Mouse (Mus musculus): ENCODE measurements around the gene Col4a1. TPM values are rescaled to one million over a fixed set of nuclear protein-coding genes. Genes with fewer than 3 reads are reported as not detected.

The Col4a1 gene
- polyA plus RNA-seq, 1 experiment = 0.24 TPM

DNA sequence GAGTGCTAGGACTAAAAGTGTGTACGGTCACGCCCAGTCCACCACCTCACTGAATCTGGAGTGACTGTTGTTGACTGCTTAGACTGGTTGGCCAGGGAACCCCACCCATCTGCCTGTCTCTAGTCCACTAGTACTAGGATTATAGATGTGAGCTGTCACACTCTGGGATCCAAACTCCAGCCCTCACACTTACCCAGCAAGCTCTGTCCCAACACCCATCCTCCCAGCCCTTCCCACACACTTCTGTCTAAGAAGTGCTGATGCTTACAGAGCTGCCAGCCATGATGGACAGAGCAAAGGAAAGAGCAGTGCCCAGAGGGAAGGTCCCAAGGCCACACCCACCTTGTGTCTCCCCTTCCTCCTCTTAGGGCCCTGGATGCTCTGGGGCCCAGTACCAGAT is 127.0 kb downstream of the Col4a1 start:
- H3K9me3 ChIP-seq (ENCODE audit: control insufficient read depth, low read length) = no peaks in the 10 kb centered on the region
- H3K4me1 ChIP-seq (ENCODE audit: control insufficient read depth) = no peaks in the 10 kb centered on the region
- no peaks in the 10 kb centered on the region for H3K36me3 ChIP-seq (ENCODE audit: control insufficient read depth)
- peaks cover 12% of the 10 kb centered on the region for H3K27me3 ChIP-seq (ENCODE audit: control insufficient read depth)
- H3K4me3 ChIP-seq (replicated peaks) = no peak overlapping the region
- no peak for TF ChIP-seq GATA1 (IDR thresholded peaks at IDR 0.05; ENCODE audit: low read length)
- TF ChIP-seq TAL1 (IDR thresholded peaks at IDR 0.05; ENCODE audit: low read length) = no peak

DNA sequence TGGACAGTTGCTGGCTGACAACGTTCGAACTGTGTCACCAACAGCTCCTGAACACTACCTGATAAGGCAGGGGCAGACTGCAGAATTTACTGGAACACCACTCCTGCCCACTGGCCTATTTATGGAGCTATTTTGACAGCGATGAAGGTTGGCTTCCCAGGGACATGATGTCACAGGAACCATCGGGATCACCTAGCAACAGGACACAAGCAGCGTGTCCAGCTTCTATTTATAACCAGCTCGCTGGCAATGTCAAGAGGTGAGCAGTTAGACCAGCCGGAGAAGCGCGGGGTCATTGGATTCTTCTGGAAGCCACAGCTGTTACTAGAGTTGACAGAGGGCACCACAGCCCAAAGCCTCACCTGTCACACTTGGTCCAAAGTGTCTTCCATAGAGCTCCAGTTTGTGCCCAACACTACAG is 129.0 kb downstream of the Col4a1 start:
- Histone ChIP-seq H3K4me3 (replicated peaks) (no peak overlapping the region), H3K27me3 (ENCODE audit: control insufficient read depth) (peaks cover 11% of the 10 kb centered on the region), H3K36me3 (ENCODE audit: control insufficient read depth) (no peaks in the 10 kb centered on the region), H3K9me3 (ENCODE audit: control insufficient read depth, low read length) (no peaks in the 10 kb centered on the region), H3K4me1 (ENCODE audit: control insufficient read depth) (no peaks in the 10 kb centered on the region)
- TF ChIP-seq GATA1 (IDR thresholded peaks at IDR 0.05; ENCODE audit: low read length) (no peak), TAL1 (IDR thresholded peaks at IDR 0.05; ENCODE audit: low read length) (no peak)

DNA sequence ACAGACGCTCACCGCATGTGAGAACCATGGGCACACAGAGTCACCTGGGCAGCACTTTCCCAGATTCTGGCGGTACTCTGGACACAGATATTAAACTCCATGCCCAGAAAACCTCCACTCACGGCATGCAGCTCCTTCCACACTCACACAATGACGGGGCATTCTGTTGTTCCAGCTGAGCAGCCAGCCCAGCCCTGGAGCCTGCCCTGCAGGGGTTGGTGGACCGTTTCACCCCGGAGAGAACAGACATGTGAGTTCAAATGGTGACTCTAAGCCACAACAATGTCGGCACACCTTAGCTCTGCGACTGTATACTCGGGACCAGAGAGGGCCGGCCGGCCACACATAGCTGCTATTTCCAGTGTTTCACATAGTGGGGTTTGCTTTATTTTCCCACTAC is 130.0 kb downstream of the Col4a1 start:
- H3K9me3 ChIP-seq (ENCODE audit: control insufficient read depth, low read length) = no peaks in the 10 kb centered on the region
- H3K4me3 ChIP-seq (replicated peaks) = no peak overlapping the region
- H3K36me3 ChIP-seq (ENCODE audit: control insufficient read depth) = no peaks in the 10 kb centered on the region
- H3K27me3 ChIP-seq (ENCODE audit: control insufficient read depth) = peaks cover under 1% of the 10 kb centered on the region
- TF ChIP-seq TAL1 (IDR thresholded peaks at IDR 0.05; ENCODE audit: low read length) = no peak
- no peak for TF ChIP-seq GATA1 (IDR thresholded peaks at IDR 0.05; ENCODE audit: low read length)
- H3K4me1 ChIP-seq (ENCODE audit: control insufficient read depth) = no peaks in the 10 kb centered on the region

DNA sequence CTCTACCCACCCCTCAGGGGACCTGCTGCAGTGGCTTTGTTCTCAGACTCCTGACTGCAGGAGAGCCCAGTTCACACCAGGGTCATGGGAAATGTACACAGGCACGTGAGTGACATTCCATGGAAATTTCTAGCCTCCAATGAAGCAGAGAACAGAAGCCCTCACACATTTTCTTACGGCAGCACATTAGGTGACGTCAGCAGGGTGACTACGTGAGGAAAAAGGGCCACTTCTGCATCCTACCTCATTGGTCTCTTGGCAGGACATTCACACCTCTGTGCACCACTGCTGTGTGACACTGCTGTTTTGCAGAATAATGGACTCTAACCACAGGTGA is 130.5 kb downstream of the Col4a1 start:
- Histone ChIP-seq H3K4me3 (replicated peaks) (no peak overlapping the region), H3K36me3 (ENCODE audit: control insufficient read depth) (no peaks in the 10 kb centered on the region), H3K27me3 (ENCODE audit: control insufficient read depth) (no peaks in the 10 kb centered on the region), H3K9me3 (ENCODE audit: control insufficient read depth, low read length) (no peaks in the 10 kb centered on the region), H3K4me1 (ENCODE audit: control insufficient read depth) (no peaks in the 10 kb centered on the region)
- TF ChIP-seq TAL1 (IDR thresholded peaks at IDR 0.05; ENCODE audit: low read length) = no peak
- no peak for TF ChIP-seq GATA1 (IDR thresholded peaks at IDR 0.05; ENCODE audit: low read length)

DNA sequence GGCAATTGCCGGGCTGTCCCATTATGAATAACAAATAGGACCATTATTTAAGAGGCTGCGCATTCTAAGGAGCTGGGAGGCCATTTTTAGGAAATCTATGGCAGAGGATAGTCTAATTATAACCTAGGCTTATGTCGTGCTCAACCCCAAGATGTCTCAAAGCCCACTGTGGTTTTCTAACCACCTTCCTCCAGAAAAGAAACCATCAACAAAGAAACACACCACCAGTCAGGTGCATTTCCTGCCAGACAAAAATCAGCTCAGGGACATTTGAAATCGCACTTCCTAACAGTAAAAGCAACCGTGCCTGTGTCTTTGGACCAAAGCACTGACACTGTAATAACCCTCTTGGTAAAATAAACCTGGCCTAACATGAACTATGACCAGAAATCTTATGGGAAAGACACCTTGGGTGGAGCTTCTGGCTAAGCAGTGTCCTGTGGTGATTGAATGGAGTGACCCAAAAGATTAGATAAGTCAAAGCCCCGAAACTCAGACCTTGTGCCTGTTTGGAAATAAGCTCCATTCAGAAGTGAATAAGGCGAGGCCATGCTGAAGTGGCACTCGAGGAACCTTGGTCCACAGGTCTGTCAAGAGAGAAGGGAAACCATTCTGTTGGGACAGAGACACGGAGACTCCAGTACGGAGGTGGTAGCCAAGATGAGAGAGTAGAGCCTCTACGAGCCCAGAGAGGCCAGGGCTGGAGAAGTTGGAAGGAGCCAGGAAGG is 131.0 kb downstream of the Col4a1 start:
- no peaks in the 10 kb centered on the region for H3K9me3 ChIP-seq (ENCODE audit: control insufficient read depth, low read length)
- no peak overlapping the region for H3K4me3 ChIP-seq (replicated peaks)
- TF ChIP-seq GATA1 (IDR thresholded peaks at IDR 0.05; ENCODE audit: low read length) = no peak
- no peak for TF ChIP-seq TAL1 (IDR thresholded peaks at IDR 0.05; ENCODE audit: low read length)
- H3K4me1 ChIP-seq (ENCODE audit: control insufficient read depth) = no peaks in the 10 kb centered on the region
- no peaks in the 10 kb centered on the region for H3K36me3 ChIP-seq (ENCODE audit: control insufficient read depth)
- H3K27me3 ChIP-seq (ENCODE audit: control insufficient read depth) = no peaks in the 10 kb centered on the region

DNA sequence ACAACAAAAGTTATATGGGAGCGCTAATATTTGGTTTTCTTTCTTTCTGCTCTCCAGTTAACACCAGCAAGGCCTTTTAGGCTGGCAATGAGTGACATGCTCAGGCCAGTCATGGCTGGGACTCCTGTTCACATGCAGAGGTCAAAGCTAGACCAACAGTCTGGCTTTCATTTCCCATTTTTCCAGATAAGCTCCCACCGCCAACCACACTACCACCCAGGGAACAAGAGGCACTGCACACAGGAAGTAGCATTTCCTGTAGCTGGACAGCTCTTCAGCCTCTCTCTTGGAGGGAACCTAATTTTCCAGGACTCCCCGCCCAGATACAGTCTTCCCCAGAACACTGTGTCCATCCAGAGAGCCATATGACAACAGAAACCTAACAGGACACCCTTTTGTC is 132.8 kb downstream of the Col4a1 start:
- H3K4me3 ChIP-seq (replicated peaks) = no peak overlapping the region
- TF ChIP-seq GATA1 (IDR thresholded peaks at IDR 0.05; ENCODE audit: low read length) = no peak
- no peak for TF ChIP-seq TAL1 (IDR thresholded peaks at IDR 0.05; ENCODE audit: low read length)
- H3K36me3 ChIP-seq (ENCODE audit: control insufficient read depth) = no peaks in the 10 kb centered on the region
- H3K4me1 ChIP-seq (ENCODE audit: control insufficient read depth) = no peaks in the 10 kb centered on the region
- no peaks in the 10 kb centered on the region for H3K9me3 ChIP-seq (ENCODE audit: control insufficient read depth, low read length)
- no peaks in the 10 kb centered on the region for H3K27me3 ChIP-seq (ENCODE audit: control insufficient read depth)

DNA sequence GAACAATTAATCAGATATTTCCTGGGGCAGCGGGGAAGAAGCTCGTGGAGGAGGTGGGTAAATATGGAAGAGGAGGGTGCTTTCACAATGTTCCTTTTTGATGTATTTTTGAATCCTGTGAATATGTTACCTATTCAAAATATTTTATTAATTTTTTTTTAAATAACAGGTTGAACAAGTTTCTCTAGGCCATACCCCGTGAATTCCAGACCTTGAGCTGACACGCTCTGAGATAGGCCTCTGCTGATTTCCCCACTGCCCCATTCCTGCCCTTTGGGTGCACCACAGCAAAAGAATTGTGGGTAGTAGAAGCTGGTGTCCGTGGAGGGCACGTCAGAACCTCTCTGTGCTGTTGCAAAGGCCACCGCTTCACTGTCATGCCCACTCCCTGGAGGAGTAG is 136.2 kb downstream of the Col4a1 start:
- H3K4me1 ChIP-seq (ENCODE audit: control insufficient read depth) = no peaks in the 10 kb centered on the region
- H3K27me3 ChIP-seq (ENCODE audit: control insufficient read depth) = no peaks in the 10 kb centered on the region
- no peaks in the 10 kb centered on the region for H3K9me3 ChIP-seq (ENCODE audit: control insufficient read depth, low read length)
- no peaks in the 10 kb centered on the region for H3K36me3 ChIP-seq (ENCODE audit: control insufficient read depth)
- TF ChIP-seq TAL1 (IDR thresholded peaks at IDR 0.05; ENCODE audit: low read length) (no peak), GATA1 (IDR thresholded peaks at IDR 0.05; ENCODE audit: low read length) (no peak)
- H3K4me3 ChIP-seq (replicated peaks) = no peak overlapping the region

DNA sequence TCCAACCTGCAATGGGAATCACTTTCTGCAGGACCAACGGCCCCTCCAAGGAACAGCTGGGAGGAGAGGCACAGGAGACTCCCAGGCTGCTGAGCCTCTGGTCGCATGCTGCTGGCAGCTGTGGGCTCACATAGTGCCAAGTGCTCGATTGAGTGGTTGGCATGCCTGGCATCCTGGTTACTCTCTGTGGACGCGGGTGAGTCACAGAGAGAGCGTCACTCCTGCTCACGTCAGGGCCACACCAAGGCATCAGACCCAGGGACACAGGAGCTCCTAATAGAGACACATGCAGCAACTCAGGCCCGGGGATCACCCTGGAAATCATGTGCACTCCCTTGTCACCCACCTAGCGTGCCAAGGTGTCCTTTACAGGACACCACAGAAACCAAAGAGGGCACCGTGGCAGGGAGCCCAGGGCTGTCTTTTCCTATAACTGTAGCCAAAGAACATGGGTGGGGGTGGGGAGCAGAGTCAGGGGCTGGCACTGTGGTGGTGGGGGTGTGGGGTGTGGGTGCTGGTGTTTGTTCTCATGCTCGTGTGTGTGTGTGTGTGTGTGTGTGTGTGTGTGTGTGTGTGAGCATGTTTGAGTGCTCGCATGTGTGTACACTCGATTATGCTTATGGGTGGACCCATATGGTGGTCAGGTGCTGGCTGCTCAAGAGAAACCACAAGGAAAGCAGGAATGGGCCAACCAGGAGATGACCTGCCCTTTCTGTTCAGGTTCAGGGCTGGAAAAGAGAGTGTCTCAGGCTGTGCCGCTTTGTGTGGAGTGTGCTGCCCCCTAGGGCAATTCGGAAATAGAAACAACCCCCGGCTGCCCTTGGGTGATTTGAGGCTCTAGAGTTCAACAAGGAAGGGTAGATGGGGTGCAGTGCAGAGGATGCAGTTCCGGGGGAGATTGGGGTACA is 139.1 kb downstream of the Col4a1 start:
- Histone ChIP-seq H3K36me3 (ENCODE audit: control insufficient read depth) (no peaks in the 10 kb centered on the region), H3K4me1 (ENCODE audit: control insufficient read depth) (no peaks in the 10 kb centered on the region), H3K4me3 (replicated peaks) (no peak overlapping the region)

DNA sequence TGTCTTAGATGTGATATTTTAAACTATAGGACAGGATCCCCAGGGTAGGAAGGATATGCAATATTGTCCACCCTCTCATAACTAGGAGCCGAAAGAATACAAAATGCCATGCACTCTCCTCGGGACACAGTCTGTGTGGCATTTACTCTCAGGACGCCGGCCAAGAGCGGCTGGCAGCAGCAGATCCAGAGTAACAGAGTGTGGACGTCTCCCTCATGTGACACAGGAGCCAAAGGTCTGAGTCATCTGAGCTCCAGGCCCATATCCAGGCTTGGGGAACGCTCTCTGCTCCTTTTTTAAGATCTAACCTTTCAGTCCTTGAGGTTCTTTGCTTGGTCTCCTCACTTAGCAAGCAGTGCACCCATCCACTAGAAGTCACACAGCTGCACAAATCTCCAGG is 141.1 kb downstream of the Col4a1 start:
- TF ChIP-seq TAL1 (IDR thresholded peaks at IDR 0.05; ENCODE audit: low read length) (no peak), GATA1 (IDR thresholded peaks at IDR 0.05; ENCODE audit: low read length) (no peak)
- Histone ChIP-seq H3K4me1 (ENCODE audit: control insufficient read depth) (no peaks in the 10 kb centered on the region), H3K36me3 (ENCODE audit: control insufficient read depth) (no peaks in the 10 kb centered on the region)

More for the DNA sequence above, 139.1 kb downstream of the Col4a1 start:
- Histone ChIP-seq H3K9me3 (ENCODE audit: control insufficient read depth, low read length) (no peaks in the 10 kb centered on the region), H3K27me3 (ENCODE audit: control insufficient read depth) (no peaks in the 10 kb centered on the region)
- TF ChIP-seq GATA1 (IDR thresholded peaks at IDR 0.05; ENCODE audit: low read length) (no peak), TAL1 (IDR thresholded peaks at IDR 0.05; ENCODE audit: low read length) (no peak)

More for the DNA sequence above, 141.1 kb downstream of the Col4a1 start:
- no peaks in the 10 kb centered on the region for H3K27me3 ChIP-seq (ENCODE audit: control insufficient read depth)
- no peaks in the 10 kb centered on the region for H3K9me3 ChIP-seq (ENCODE audit: control insufficient read depth, low read length)
- H3K4me3 ChIP-seq (replicated peaks) = no peak overlapping the region

All from erythroblast, embryonic 14.5 days (primary cell).